Mouse (Mus musculus): ENCODE data around the gene AC161166.1. TPM values are rescaled to one million over a fixed set of nuclear protein-coding genes. Genes with fewer than 3 reads are reported as not detected.

AC161166.1 gene
- total and polyA plus RNA-seq, 3 experiments, result 0.13 TPM; not detected in 2

GRCm38 (mm10) chr7:24531211-24531971 is 19.1 kb upstream of the AC161166.1 start (continued):
- no peak for TF ChIP-seq GATA1 (IDR thresholded peaks at IDR 0.05; ENCODE audit: low read depth, low read length)
- no peak for TF ChIP-seq CHD1 (IDR thresholded peaks at IDR 0.05; ENCODE audit: low read depth, low read length)
- TF ChIP-seq HCFC1 (IDR thresholded peaks at IDR 0.05; ENCODE audit: low read depth, low read length), result peak; percentile 42
- no peak for TF ChIP-seq USF2 (IDR thresholded peaks at IDR 0.05; ENCODE audit: borderline replicate concordance in 1 of 2, insufficient read depth in 1 of 2, low read depth in 1 of 2, low read length in 2 of 2)
- no peak for TF ChIP-seq USF1 (IDR thresholded peaks at IDR 0.05; ENCODE audit: low read depth, low read length)
- no peak for TF ChIP-seq NELFE (IDR thresholded peaks at IDR 0.05; ENCODE audit: low read depth, low read length)
- no peak for TF ChIP-seq CHD2 (IDR thresholded peaks at IDR 0.05; ENCODE audit: low read length)
- no peak for TF ChIP-seq POLR2A (IDR thresholded peaks at IDR 0.05; ENCODE audit: control insufficient read depth in 1 of 2, insufficient read depth in 1 of 2, low read depth in 1 of 2, low read length in 2 of 2, poor library complexity in 1 of 2)
- TF ChIP-seq CTCF (IDR thresholded peaks at IDR 0.05 in 2 of 3, conservative IDR thresholded peaks at IDR 0.05 in 1 of 3; ENCODE audit: control insufficient read depth in 1 of 3, insufficient read depth in 1 of 3, low read depth in 2 of 3, low read length in 3 of 3, poor library complexity in 1 of 3, severe bottlenecking in 1 of 3), result peak; percentile 60 to 87 (median 85)
- no peak for TF ChIP-seq ZMIZ1 (IDR thresholded peaks at IDR 0.05; ENCODE audit: low read depth, low read length)
- TF ChIP-seq RCOR1 (IDR thresholded peaks at IDR 0.05; ENCODE audit: low read depth, low read length), result no peak
- TF ChIP-seq SIN3A (IDR thresholded peaks at IDR 0.05; ENCODE audit: low read length), result no peak; the same call in 1 of the 2 replicates
- no peak for TF ChIP-seq ETS1 (IDR thresholded peaks at IDR 0.05; ENCODE audit: low read depth, low read length)
- no peak for TF ChIP-seq MAZ (IDR thresholded peaks at IDR 0.05; ENCODE audit: low read depth, low read length)
- TF ChIP-seq MYB (IDR thresholded peaks at IDR 0.05; ENCODE audit: low read depth, low read length), result no peak

- DNase-seq (ENCODE audit: low read depth, low spot score), result peak; percentile 100
- peaks cover 0 to 14% of the 10 kb centered on the region in 2 experiments; a peak in 2 of 4 replicates for H3K36me3 ChIP-seq (ENCODE audit: control insufficient read depth in 1 of 2, insufficient read depth in 2 of 2, low read length in 2 of 2)
- peak within 1 kb of the TSS; percentile 85 for H3K27ac ChIP-seq (ENCODE audit: control insufficient read depth, low read depth, low read length)
- peak within 1 kb of the TSS; percentile 80 for H3K9ac ChIP-seq (ENCODE audit: control insufficient read depth, low read depth, low read length, poor library complexity, severe bottlenecking)
- no peaks in the 10 kb centered on the region for H3K9me3 ChIP-seq (replicated peaks; ENCODE audit: insufficient read depth, low read length)
- peaks cover 4% of the 10 kb centered on the region; the same call in 1 of the 2 replicates for H3K79me2 ChIP-seq (ENCODE audit: control insufficient read depth, insufficient read depth, low read length, poor library complexity)
- peaks cover 0 to 2% of the 10 kb centered on the region in 2 experiments; a peak in 1 of 4 replicates for H3K27me3 ChIP-seq (ENCODE audit: control insufficient read depth in 1 of 2, insufficient read depth in 2 of 2, low read length in 2 of 2)
- H3K4me3 ChIP-seq (ENCODE audit: control insufficient read depth in 1 of 2, insufficient read depth in 1 of 2, low read depth in 2 of 2, low read length in 2 of 2), result peak within 1 kb of the TSS; percentile 78 to 86
- H3K4me1 ChIP-seq (ENCODE audit: control insufficient read depth in 1 of 2, insufficient read depth in 2 of 2, low read length in 2 of 2), result peaks cover 2 to 26% of the 10 kb centered on the region in 2 experiments
- TF ChIP-seq USF2 (IDR thresholded peaks at IDR 0.05; ENCODE audit: borderline replicate concordance in 1 of 2, insufficient read depth in 1 of 2, low read depth in 1 of 2, low read length in 2 of 2) (no peak), MAX (IDR thresholded peaks at IDR 0.05; ENCODE audit: low read length) (peak; percentile 99), RCOR1 (IDR thresholded peaks at IDR 0.05; ENCODE audit: low read depth, low read length) (peak; percentile 24; the same call in 1 of the 2 replicates), TBP (IDR thresholded peaks at IDR 0.05; ENCODE audit: low read depth, low read length) (peak; percentile 69; the same call in 1 of the 2 replicates), MAFK (IDR thresholded peaks at IDR 0.05; ENCODE audit: borderline replicate concordance, low read depth, low read length) (no peak), HCFC1 (IDR thresholded peaks at IDR 0.05; ENCODE audit: low read depth, low read length) (peak; percentile 100), ZC3H11A (IDR thresholded peaks at IDR 0.05; ENCODE audit: low read depth, low read length) (no peak), KAT2A (conservative IDR thresholded peaks at IDR 0.05; ENCODE audit: low read depth, low read length) (peak; percentile 94), CTCF (IDR thresholded peaks at IDR 0.05 in 2 of 3, conservative IDR thresholded peaks at IDR 0.05 in 1 of 3; ENCODE audit: control insufficient read depth in 1 of 3, insufficient read depth in 1 of 3, low read depth in 2 of 3, low read length in 3 of 3, poor library complexity in 1 of 3, severe bottlenecking in 1 of 3) (no peak; a peak in 1 of 6 replicates), ELF1 (IDR thresholded peaks at IDR 0.05; ENCODE audit: low read depth, low read length) (peak; percentile 91), MYC (IDR thresholded peaks at IDR 0.05; ENCODE audit: low read depth, low read length) (peak; percentile 77), JUND (IDR thresholded peaks at IDR 0.05; ENCODE audit: low read depth, low read length) (peak; percentile 48; the same call in 1 of the 2 replicates), USF1 (IDR thresholded peaks at IDR 0.05; ENCODE audit: low read depth, low read length) (peak; percentile 34), EP300 (IDR thresholded peaks at IDR 0.05; ENCODE audit: low read depth in 1 of 2, low read length in 2 of 2) (0 out of 4 replicates have a peak, but pooled peaks of 1 of the 2 experiments have one; percentile 22), ZMIZ1 (IDR thresholded peaks at IDR 0.05; ENCODE audit: low read depth, low read length) (no peak), E2F4 (IDR thresholded peaks at IDR 0.05; ENCODE audit: borderline replicate concordance, low read depth, low read length) (0 out of 2 replicates have a peak, but pooled peaks have one; percentile 24), ZNF384 (IDR thresholded peaks at IDR 0.05; ENCODE audit: low read depth, low read length) (no peak), GABPA (IDR thresholded peaks at IDR 0.05; ENCODE audit: low read depth, low read length) (no peak), ZKSCAN1 (IDR thresholded peaks at IDR 0.05; ENCODE audit: low read depth, low read length) (no peak), MYB (IDR thresholded peaks at IDR 0.05; ENCODE audit: low read depth, low read length) (no peak), BHLHE40 (IDR thresholded peaks at IDR 0.05; ENCODE audit: borderline replicate concordance, low read depth, low read length) (peak; percentile 29; the same call in 1 of the 2 replicates), GATA1 (IDR thresholded peaks at IDR 0.05; ENCODE audit: low read depth, low read length) (no peak), ETS1 (IDR thresholded peaks at IDR 0.05; ENCODE audit: low read depth, low read length) (peak; percentile 55; the same call in 1 of the 2 replicates)
Measured at GRCm38 (mm10) chr7:24530062-24530931, 18.0 kb upstream of the AC161166.1 start, which contains the start of gene Irgq. Gene Irgq, plus strand, starts transcription at chr7:24530689.
